Mouse (Mus musculus): ENCODE data around the gene Slc44a1. TPM values are rescaled to one million over a fixed set of nuclear protein-coding genes. Genes with fewer than 3 reads are reported as not detected.

The Slc44a1 gene
- polyA plus RNA-seq, 1 experiment = 71.5 TPM

DNA sequence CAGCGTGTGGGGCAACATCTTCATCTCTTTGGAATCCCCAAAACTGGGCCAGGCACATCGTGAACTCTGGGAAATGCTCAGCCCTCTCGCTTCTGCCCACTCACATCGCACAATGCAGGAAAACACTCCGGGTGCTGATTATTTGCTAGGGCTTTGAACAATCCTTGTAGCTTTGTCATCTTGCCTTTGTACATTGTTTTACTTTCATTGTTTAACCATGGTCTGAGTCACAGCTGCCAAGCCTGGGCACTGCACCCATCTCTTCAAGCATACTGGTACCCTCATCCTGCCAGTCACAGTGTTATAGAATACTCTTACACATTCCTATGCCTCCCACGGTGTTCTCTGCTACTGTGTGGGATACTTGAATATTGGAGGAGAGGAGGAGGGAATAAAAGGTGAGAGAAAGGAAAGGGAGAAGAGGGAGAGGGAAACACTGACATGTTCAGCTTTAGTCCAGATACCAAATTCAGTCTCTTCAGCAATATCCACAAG lies 35.7 kb upstream of the Slc44a1 start:
- Histone ChIP-seq H3K4me3 (ENCODE audit: low read depth, low read length) (no peak overlapping the region), H3K36me3 (ENCODE audit: control insufficient read depth, insufficient read depth, low read length) (no peaks in the 10 kb centered on the region), H3K4me1 (ENCODE audit: control insufficient read depth, insufficient read depth, insufficient read length, low read length) (no peaks in the 10 kb centered on the region), H3K27ac (ENCODE audit: insufficient read depth, low read depth, low read length) (no peak overlapping the region), H3K27me3 (ENCODE audit: control insufficient read depth, insufficient read depth, low read length) (no peaks in the 10 kb centered on the region)
- TF ChIP-seq CTCF (IDR thresholded peaks at IDR 0.05; ENCODE audit: extremely low read depth, insufficient read length, insufficient replicate concordance, low read depth, low read length) (no peak), POLR2A (IDR thresholded peaks at IDR 0.05; ENCODE audit: low read depth, low read length) (no peak)
- 90% methylated on average over 6 of the region's 6 CpGs for WGBS

- no peak overlapping the region for H3K27ac ChIP-seq (ENCODE audit: insufficient read depth, low read depth, low read length)
- no peak for TF ChIP-seq CTCF (IDR thresholded peaks at IDR 0.05; ENCODE audit: extremely low read depth, insufficient read length, insufficient replicate concordance, low read depth, low read length)
- H3K36me3 ChIP-seq (ENCODE audit: control insufficient read depth, insufficient read depth, low read length) = no peaks in the 10 kb centered on the region
- no peaks in the 10 kb centered on the region for H3K27me3 ChIP-seq (ENCODE audit: control insufficient read depth, insufficient read depth, low read length)
- H3K4me3 ChIP-seq (ENCODE audit: low read depth, low read length) = no peak overlapping the region
- no peaks in the 10 kb centered on the region for H3K4me1 ChIP-seq (ENCODE audit: control insufficient read depth, insufficient read depth, insufficient read length, low read length)
Measured at GRCm38 (mm10) chr4:53406866-53407265, 33.3 kb upstream of the Slc44a1 start.

GRCm38 (mm10) chr4:53408821-53409220 lies 31.4 kb upstream of the Slc44a1 start:
- WGBS = 68% methylated on average over 8 of the region's 8 CpGs

GRCm38 (mm10) chr4:53409526-53410085 lies 30.6 kb upstream of the Slc44a1 start:
- no peak overlapping the region for H3K27ac ChIP-seq (ENCODE audit: insufficient read depth, low read depth, low read length)
- no peaks in the 10 kb centered on the region for H3K36me3 ChIP-seq (ENCODE audit: control insufficient read depth, insufficient read depth, low read length)
- peaks cover 12% of the 10 kb centered on the region for H3K4me1 ChIP-seq (ENCODE audit: control insufficient read depth, insufficient read depth, insufficient read length, low read length)
- TF ChIP-seq CTCF (IDR thresholded peaks at IDR 0.05; ENCODE audit: extremely low read depth, insufficient read length, insufficient replicate concordance, low read depth, low read length) (no peak), POLR2A (IDR thresholded peaks at IDR 0.05; ENCODE audit: low read depth, low read length) (no peak)
- 24% methylated on average over 5 of the region's 5 CpGs for WGBS
- no peaks in the 10 kb centered on the region for H3K27me3 ChIP-seq (ENCODE audit: control insufficient read depth, insufficient read depth, low read length)
- H3K4me3 ChIP-seq (ENCODE audit: low read depth, low read length) = no peak overlapping the region

More at GRCm38 (mm10) chr4:53408821-53409220, 31.4 kb upstream of the Slc44a1 start:
- Histone ChIP-seq H3K4me1 (ENCODE audit: control insufficient read depth, insufficient read depth, insufficient read length, low read length) (peaks cover 6% of the 10 kb centered on the region), H3K27ac (ENCODE audit: insufficient read depth, low read depth, low read length) (no peak overlapping the region), H3K36me3 (ENCODE audit: control insufficient read depth, insufficient read depth, low read length) (no peaks in the 10 kb centered on the region), H3K27me3 (ENCODE audit: control insufficient read depth, insufficient read depth, low read length) (no peaks in the 10 kb centered on the region), H3K4me3 (ENCODE audit: low read depth, low read length) (no peak overlapping the region)
- TF ChIP-seq CTCF (IDR thresholded peaks at IDR 0.05; ENCODE audit: extremely low read depth, insufficient read length, insufficient replicate concordance, low read depth, low read length) = no peak
- no peak for TF ChIP-seq POLR2A (IDR thresholded peaks at IDR 0.05; ENCODE audit: low read depth, low read length)

GRCm38 (mm10) chr4:53410752-53411151 lies 29.5 kb upstream of the Slc44a1 start:
- H3K36me3 ChIP-seq (ENCODE audit: control insufficient read depth, insufficient read depth, low read length) = no peaks in the 10 kb centered on the region
- WGBS = 74% methylated on average over 5 of the region's 5 CpGs
- no peak overlapping the region for H3K27ac ChIP-seq (ENCODE audit: insufficient read depth, low read depth, low read length)
- no peak for TF ChIP-seq CTCF (IDR thresholded peaks at IDR 0.05; ENCODE audit: extremely low read depth, insufficient read length, insufficient replicate concordance, low read depth, low read length)
- TF ChIP-seq POLR2A (IDR thresholded peaks at IDR 0.05; ENCODE audit: low read depth, low read length) = no peak
- H3K4me3 ChIP-seq (ENCODE audit: low read depth, low read length) = no peak overlapping the region
- no peaks in the 10 kb centered on the region for H3K27me3 ChIP-seq (ENCODE audit: control insufficient read depth, insufficient read depth, low read length)
- H3K4me1 ChIP-seq (ENCODE audit: control insufficient read depth, insufficient read depth, insufficient read length, low read length) = peaks cover 16% of the 10 kb centered on the region

- peaks cover 16% of the 10 kb centered on the region for H3K4me1 ChIP-seq (ENCODE audit: control insufficient read depth, insufficient read depth, insufficient read length, low read length)
- no peaks in the 10 kb centered on the region for H3K36me3 ChIP-seq (ENCODE audit: control insufficient read depth, insufficient read depth, low read length)
- H3K27ac ChIP-seq (ENCODE audit: insufficient read depth, low read depth, low read length) = no peak overlapping the region
- no peak overlapping the region for H3K4me3 ChIP-seq (ENCODE audit: low read depth, low read length)
- 76% methylated on average over 9 of the region's 9 CpGs for WGBS
- TF ChIP-seq CTCF (IDR thresholded peaks at IDR 0.05; ENCODE audit: extremely low read depth, insufficient read length, insufficient replicate concordance, low read depth, low read length) (no peak), POLR2A (IDR thresholded peaks at IDR 0.05; ENCODE audit: low read depth, low read length) (no peak)
- H3K27me3 ChIP-seq (ENCODE audit: control insufficient read depth, insufficient read depth, low read length) = no peaks in the 10 kb centered on the region
Measured at GRCm38 (mm10) chr4:53411958-53412870, 28.0 kb upstream of the Slc44a1 start.

DNA sequence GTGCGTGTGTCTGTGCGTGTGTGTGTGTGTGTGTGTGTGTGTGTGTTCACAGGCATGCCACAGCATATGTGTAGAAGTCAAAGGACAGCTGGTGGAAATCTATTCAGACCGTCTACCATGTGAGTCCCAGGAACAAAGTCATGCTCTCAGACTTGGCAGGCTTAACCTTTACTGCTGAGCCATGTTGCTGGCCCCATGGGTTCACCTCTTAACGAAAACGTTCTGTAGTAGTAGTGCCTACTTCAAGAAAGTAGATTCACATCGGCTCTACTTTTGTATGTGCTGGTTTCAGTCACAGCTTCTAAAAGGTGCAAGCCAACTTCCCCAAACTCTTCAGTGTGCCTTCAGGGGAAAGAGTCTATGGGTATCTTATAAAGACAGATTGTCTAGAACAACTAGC lies 27.2 kb upstream of the Slc44a1 start:
- H3K4me1 ChIP-seq (ENCODE audit: control insufficient read depth, insufficient read depth, insufficient read length, low read length) = peaks cover 16% of the 10 kb centered on the region
- no peaks in the 10 kb centered on the region for H3K27me3 ChIP-seq (ENCODE audit: control insufficient read depth, insufficient read depth, low read length)
- H3K4me3 ChIP-seq (ENCODE audit: low read depth, low read length) = no peak overlapping the region
- H3K36me3 ChIP-seq (ENCODE audit: control insufficient read depth, insufficient read depth, low read length) = no peaks in the 10 kb centered on the region
- no peak overlapping the region for H3K27ac ChIP-seq (ENCODE audit: insufficient read depth, low read depth, low read length)
- WGBS = 81% methylated on average over 6 of the region's 6 CpGs
- no peak for TF ChIP-seq CTCF (IDR thresholded peaks at IDR 0.05; ENCODE audit: extremely low read depth, insufficient read length, insufficient replicate concordance, low read depth, low read length)
- TF ChIP-seq POLR2A (IDR thresholded peaks at IDR 0.05; ENCODE audit: low read depth, low read length) = no peak

Data from small intestine, adult 2 months (tissue).